Mouse (Mus musculus) left cerebral cortex, adult 11 months (tissue): ENCODE data around the gene D930048N14Rik.
"Not testable (repeated sequence)": the region's sequence is repeated elsewhere in the genome, so short reads cannot be mapped to it uniquely, and the experiment has no call there.

Experiments used
- DNase-seq: peaks from one replicate; pipeline ENCODE4 v3.0.0; 2022; ENCODE audit warnings: low spot score

The D930048N14Rik gene

DNA sequence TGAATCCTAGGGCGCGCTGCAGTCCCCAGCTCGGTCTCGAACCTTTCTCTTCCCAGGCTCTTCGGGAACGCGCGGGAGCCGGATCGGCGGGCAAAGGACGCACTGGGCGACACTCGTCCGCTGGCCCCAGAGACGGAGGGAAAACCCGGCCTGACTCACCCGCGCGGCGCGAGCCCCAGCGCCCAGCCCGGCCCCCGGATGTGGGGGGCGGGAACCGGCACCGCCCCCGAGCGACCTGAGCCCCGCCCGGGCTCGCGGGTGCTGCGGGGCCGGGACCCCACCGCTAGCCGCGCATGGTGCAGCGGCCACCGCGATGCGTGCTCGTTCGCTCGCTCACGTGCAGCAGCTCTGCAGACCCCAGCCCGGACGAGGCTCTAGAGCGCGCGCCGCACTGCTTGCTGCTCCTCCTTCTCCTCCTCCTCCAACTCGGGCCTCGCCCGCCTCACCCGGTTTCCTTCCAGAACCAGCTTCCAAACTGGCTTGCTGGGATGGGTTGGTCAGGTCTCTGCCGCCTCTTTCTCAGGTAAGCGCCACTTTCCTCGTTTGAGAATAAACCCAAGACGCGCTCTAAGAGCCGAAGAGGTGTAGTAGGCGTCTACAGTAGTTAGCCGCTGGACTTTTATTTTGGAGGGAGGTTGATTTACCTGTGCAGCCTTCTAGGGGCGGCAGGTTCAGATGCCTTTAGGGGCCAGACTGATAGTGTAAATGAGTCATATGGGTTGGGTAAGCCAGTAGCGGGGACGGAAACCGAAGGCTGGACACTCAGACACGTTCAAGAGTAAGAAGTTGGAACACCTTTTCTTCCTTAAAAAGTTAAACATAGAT lies at the start of gene D930048N14Rik, which contains the start of gene N4bp3:
D930048N14Rik (plus strand) TSS at position 264 of the 825 bp plus-strand sequence.
N4bp3 (minus strand) TSS at position 152 of the 825 bp plus-strand sequence.
- no peak for DNase-seq

DNA sequence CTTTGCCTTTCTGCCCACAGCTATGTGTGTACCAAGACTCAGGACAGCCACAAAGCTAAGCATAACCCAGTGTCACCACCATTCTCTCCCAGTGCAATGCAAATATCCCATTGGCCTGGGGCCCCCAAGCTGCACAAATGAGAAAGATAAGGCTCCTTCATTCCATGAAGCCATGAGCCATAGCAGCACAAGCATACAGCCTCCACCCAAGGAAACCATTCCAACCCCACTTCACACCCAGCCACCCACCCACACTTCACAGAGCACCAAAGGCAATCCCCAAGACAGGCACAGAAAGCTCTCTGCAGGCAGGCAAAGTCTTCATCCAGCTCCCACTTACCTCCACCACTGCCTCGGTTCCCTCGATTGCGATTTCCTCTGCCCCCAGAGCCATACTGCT lies 48.5 kb upstream of the D930048N14Rik start:
- no peak for DNase-seq

DNA sequence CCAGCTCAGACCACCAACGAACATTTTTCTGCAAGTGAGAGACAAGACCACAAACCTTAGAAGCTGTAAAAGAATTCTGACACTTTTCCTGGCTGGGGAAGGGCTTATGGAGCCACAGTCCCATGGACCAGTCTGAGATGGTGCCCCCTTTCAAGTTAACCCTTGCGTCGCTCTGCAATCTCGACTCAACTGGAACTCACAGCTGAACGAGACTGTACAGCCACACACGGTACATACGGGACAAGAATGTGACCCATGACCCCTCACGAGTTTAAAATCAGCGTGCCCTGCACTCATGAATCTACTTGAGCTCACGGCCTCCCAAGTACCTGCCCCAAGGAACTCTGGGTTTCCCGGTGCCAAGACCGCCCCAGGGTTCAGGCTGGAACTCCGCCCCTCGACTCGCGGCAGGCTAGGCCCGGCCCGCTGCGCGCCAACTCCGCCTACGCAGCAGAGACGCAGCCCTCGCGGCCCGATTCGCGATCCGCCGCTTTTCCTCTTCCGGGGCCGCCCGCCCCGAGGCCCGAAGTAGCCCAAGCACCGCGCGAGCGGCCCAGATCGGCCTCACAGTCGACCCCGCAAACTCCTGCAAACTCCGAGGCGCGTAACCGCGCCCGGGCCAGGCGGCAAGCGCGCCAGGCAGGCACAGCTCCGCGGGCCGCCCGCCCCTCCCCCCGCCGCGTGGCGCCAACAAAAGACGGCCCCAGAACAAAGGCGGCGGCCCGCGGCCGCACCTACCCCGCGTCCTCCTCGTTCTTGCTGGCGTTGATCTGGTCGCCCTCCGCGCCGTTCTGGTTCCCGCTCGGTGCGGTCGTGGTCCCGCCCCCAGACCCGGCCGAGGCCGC lies 44.9 kb upstream of the D930048N14Rik start:
- DNase-seq = peak; percentile 63

DNA sequence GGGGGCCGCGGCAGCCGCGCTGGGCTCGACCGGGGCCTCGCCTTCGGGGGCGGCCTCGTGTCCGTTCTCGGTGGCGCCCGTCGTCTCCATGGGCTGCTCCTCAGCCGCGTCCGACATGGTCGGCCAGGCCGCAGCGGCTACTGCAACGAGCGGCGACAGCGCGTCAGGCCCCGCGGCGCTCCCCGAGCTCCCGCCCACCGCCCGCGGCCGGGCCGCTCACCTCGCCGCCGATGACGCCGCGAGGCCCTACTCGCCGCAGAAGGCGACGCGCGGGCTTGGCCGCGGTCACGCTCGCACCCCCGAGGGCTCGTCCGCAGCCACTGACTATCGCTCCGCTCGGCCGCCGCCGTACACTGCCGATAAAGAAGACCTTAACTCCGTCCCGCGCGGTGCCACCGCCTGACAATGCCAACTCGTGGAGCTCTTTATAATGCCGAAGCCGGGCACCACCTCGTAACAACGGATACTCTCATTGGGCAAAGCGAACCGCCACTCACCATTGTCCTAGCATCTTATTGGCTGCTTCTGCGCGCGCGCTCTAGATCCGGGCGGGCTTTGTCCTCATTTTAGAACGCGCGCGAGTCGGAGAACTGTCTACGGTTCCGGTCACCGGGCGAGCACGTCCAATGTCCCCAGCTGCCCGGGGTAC lies 44.2 kb upstream of the D930048N14Rik start, which contains the start of gene Hnrnpab:
Hnrnpab (minus strand) TSS at position 401 of the 649 bp plus-strand sequence.
- peak; percentile 98 for DNase-seq

DNA sequence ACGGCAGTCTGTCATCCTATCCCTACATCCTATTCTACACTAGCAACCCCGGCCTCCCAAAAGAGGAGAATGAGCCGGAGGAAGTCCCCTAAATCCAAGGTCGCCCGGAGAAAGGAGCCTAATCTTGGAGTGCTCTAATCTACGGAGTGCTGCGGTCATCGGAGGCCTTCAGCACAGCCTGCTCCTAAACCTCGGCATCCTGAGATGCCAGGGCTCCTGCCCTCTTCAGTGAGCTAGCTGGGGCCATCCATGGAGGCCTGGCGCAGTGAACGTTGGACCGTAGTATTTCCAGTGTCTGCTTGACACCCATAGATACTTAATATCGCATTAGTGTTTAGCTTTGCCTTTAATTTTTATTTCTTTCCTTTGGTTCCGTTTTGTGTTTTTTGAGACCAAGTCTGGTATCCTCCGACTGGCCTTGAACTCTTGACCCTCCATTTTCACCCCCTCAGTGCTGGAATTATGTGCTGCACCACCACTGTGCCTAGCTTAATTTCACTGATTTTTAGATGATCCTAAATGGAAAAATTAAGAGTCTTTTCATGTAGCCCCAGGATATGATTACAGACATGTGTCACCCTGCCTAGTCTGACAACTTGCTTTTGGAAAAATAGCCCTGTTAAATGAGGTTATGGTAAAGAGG lies 43.5 kb upstream of the D930048N14Rik start:
- DNase-seq = no peak

DNA sequence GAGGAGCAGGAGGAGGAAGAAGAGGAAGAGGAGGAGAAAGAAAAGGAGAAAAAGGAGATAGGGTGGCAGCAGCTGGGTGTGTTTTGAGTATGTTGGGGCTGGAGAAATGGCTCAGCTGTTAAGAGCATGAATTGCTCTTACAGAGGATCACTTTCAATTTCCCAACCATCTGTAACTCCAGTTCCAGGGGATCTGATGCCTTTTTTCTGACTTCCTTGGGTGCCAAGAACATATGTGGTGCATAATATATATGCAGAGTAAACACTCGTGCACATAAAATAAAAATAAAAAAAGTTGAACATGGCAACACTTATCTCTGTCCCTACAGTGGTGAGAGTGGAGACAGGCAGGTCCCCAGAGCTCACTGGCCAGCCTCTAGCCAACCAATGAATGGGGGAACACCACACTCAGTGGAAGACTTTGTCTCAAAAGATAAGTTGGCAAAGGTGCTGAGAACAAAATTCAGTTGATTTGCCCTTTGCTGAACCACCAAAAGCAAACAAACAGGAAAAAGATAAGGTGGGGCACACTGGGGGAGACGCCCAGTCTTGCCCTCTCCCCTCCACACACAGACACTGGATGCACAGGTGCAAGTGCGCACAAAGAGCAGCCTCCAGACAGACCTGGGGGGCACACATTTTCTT lies 41.4 kb upstream of the D930048N14Rik start:
- no peak for DNase-seq

DNA sequence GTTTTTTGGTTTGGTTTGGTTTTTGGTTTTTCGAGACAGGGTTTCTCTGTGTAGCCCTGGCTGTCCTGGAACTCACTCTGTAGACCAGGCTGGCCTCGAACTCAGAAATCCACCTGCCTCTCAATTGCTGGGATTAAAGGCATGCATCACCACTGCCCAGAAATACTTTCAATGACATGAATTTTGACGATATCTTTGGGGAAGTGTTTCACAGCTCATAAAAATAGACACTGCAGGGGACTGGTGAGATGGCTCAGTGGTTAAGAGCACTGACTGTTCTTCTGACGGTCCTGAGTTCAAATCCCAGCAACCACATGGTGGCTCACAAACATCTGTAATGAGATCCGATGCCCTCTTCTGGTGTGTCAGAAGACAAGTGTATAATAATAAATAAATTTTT lies 40.8 kb upstream of the D930048N14Rik start:
- DNase-seq = not testable (repeated sequence)

DNA sequence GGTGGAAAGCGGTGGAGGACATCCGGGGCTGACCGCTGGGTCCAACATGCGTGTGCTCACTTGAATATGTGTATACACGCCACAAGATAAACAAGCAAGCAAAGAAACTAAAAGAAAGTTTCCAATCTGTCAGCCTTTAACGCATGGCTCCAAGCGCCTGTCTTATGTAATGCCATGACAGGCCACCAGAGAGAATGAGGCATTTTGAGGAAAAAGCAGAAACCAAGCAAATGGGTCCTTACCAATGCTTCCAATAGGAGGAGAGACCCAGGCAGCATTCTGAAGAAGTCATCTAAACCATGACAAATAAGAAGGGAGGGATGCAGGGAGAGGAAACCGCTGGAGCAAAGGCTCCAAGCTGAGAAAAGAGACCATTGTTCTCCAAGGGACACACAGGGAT lies 36.5 kb upstream of the D930048N14Rik start:
- no peak for DNase-seq

DNA sequence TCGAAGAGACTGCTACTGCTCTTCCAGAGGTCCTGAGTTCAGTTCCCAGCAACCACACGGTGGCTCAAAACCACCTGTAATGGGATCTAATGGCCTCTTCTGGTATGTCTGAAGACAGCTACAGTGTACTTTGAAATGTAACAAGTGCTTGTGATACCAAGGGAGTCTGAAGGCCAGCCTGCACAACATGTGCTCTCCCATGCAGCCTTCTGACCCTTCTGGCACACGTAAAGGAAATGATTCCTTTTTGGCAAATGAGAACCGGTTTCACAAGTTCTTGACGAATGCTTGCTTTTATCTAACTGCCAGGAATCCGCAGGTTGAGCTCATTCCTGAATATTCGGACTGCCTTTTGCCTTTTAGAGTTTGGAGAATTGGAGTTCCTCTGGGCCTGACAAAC lies 35.6 kb upstream of the D930048N14Rik start:
- DNase-seq = no peak

DNA sequence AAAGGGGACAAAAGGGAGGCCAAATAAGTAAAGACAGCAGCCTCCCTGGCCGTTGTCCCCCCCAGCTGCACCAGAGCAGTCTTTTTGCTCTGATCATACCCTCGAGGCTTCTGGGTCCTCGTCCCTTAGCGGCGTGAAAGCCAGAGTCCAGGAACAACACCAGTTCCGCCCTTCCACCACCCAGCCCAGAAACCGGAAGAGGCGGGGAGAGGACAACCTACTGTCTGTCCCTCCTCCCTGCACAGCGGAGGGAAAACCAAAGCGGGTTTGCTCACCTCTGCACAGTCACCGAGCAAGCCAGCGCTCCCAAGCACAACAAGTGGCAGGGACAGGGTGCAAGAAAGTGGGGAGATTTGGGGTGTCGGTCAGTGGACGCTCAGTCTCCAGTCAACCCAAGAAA lies 35.2 kb upstream of the D930048N14Rik start:
- no peak for DNase-seq

DNA sequence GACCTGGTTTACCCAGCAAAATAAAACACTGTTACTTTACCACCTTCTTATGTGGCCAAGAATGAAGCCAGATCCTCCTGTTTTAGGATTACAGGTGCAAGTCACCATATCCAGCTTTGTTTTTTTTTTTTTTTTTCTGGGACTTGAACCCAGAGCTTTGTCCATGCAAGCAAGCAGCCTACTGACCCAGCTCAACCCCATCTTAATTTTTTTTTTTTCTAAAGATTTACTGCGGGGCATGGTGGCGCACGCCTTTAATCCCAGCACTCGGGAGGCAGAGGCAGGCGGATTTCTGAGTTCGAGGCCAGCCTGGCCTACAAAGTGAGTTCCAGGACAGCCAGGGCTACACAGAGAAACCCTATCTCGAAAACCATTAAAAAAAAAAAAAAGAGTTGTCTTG lies 34.6 kb upstream of the D930048N14Rik start:
- not testable (repeated sequence) for DNase-seq

DNA sequence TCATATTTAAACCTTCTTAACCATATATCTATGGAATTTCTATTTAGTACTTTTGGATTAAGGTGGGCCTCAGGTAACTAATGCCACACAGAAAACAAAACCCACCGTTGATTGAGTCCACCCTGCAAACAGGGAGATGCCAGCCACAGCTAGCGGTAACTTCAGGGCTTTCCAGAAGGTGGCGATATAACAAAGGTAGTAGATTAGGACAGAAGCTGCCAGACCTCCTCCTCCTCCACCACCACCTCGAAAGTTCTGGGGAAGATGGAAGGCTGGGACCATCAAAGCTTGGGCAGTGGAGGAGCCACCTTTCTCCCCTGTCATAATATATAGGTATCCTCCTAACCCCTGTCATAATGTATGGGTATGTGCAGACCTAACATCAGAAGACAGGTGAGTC lies 33.1 kb upstream of the D930048N14Rik start:
- peak; percentile 66 for DNase-seq

DNA sequence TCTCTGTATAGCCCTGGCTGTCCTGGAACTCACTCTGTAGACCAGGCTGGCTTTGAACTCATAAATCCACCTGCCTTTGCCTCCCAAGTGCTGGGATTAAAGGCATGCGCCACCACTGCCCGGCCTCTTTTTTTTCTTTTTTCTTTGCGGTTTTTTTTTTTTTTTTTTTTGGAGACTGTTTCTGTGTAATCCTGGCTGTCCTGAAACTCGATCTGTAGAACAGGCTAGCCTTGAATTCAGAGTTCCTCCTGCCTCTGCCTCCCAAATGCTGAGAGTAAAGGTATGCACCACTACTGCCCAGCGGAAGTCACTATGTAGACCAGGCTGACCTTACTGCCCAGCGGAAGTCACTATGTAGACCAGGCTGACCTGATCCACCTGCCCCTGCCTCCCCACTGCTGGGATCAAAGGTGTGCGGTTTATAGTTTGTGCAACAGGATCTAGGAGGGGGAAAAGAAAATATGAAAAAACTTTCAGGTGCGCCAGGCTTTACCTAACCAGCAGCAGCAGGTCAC lies 31.8 kb upstream of the D930048N14Rik start:
- DNase-seq = no peak

DNA sequence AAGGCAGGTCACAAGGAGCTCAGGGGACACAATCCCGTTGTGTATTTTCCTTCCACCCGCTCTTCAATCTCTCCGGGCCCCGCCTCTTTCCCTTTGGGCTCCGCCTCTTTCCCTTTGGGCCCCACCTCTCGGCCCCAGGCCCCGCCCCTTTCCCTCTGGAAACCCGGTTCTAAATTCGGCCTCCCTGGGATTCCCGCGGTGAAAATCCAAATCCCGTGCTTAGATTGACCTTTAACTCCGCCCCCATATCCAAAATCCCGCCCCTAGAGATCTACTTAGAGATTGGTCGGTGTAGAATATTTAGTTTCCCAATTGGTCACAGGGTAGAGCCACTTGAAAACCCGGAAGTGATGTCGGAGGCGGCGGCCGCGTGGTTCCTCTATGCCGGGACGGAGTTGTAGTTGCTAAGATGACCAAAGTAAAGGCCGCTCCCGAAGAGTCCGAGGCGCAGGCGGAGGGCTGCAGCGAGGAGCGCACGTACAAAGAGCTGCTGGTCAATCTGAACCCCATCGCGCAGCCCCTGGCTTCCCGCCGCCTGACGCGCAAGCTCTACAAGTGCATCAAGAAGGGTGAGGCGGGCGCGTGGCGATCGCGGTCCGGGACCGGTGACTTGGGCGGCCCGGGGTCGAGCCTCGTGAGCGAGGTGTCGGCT lies 31.2 kb upstream of the D930048N14Rik start, which contains the start of gene Nhp2:
Nhp2 (plus strand) TSS at position 327 of the 652 bp plus-strand sequence.
- peak; percentile 97 for DNase-seq

DNA sequence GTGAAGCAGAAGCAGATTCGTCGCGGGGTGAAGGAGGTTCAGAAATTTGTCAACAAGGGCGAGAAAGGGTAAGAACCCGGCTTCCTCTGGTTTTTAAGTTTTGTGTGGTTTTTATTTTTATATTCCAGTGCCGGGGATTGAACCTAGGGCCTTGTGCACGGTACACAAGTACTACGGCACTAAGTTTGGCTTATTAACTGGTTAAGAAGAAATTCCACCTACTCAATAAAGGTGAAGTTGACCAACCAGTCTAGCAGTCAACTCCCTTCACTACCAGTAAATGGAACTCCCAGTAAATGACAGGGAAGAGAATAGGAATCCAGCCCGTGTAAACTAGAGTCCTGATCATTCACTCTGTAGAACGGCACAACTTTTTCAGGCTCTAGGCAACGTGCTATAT lies 30.7 kb upstream of the D930048N14Rik start:
- DNase-seq = no peak

DNA sequence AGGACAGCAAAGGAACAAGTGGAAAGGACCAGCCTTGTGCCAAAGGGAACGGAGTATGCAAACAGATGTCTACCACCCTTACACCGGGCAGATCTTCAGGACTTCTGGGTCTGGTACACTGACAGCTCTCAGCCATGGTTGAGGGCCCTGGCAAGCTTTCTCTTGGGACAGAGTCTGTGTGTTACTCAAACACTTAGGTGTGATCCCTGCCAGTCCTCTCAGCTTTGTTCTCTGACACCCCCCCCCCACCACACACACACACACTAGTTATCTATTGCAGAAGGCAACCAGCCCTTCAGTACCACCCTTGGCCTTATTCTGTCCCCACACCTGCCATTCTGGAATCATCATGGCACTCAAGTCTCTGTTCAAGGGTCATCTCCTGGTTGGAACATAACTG lies 29.0 kb upstream of the D930048N14Rik start:
- DNase-seq = no peak

DNA sequence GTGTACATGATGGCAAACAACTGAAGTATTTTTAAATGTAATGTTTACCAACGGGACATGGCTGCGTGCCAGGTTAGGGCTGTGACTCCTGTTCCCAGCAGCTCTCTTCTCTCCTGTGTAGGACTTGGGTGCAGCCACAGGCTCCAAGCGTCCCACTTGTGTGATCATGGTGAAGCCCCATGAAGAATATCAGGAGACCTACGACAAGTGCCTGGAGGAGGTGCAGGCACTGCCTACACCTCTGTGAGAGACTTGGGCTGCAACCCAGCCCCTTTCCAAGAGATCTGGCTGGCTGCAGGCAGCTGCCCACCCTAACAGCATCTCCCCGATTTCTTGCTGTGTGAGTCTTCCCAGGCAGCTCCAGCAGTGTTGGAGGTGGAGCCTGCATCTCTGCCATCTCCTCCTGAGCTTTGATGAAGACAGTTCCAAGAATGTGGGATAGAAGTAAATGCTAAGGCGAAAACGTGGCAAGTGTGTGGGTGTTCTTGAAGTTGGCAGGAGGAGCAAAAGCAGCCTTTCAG lies 27.7 kb upstream of the D930048N14Rik start:
- peak; percentile 76 for DNase-seq

DNA sequence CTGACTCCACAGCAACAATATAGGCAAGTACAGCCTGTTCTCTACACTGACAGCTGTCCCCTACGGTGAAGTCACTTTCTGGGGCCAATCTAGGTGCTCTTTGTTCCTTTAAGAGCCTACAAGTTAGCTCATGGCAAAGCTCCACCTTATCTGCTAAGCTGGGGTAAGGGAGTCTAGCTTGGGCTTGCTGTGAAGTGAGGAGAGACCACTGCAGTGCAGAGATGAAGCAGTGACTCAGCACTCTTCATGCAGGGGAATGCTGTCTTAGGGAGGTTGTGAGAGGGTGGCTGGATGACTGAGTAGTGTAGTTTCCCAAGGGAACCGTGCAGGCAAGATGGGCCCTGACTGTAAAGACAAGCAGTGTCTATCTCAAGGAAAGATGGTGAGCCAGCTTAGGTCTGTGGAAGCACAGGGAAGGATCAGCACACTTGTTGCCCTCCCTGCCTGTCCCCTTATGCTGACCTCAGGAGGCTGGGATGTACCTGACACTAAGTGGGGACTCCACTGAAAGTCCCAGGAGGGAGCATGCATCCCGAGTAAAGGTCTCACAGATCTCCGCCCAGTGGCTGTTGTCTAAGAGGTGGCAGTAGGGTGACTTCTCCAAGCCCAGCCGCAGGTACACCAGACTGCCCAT lies 25.4 kb upstream of the D930048N14Rik start:
- DNase-seq = no peak

DNA sequence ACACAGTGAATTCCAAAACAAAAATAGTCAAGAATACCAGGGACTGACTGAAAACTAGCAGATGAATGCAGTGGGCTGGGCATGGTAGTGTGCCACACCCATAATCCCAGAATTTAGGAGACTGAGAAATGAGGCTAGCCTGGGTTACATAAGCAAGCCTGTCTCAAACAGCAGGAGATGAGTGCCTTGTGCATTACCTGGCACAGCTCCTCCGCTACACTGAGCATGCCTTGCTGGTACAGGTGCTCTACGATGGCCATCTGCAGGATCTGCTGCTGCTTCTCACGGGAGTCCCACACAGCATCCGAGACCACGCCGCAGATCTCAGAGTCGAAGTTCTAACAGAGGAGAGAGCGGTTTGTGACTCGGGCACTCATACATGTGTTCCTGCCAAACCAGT lies 23.3 kb upstream of the D930048N14Rik start:
- DNase-seq = no peak

DNA sequence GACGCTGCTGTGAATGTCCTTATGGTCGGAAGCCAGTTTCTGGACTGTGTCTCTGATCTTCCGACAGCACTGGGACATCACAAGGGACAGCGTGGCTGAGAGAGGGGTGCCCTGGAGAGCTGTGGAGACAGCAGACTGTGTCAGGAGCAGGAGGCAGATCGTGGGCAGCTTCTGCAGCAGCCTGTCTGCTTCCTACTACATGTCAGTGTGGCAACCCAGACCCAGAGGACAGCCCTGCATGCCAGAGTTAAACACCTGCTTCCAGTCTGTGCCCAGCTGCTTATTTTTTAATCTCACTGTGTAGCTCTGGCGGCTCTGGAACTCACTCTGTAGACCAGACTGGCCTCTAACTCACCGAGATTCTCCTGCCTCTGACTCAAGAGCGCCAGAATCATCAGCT lies 22.8 kb upstream of the D930048N14Rik start:
- no peak for DNase-seq
